Mouse (Mus musculus) cerebellum, adult 2 months (tissue): ENCODE results near the gene Prkd3.

Source experiments
- CTCF ChIP-seq: fragments of 200-500 bp; IDR thresholded peaks from 2 replicates; pipeline ENCODE4 v1.5.1; 2011; ENCODE audit warnings: low read depth, mild to moderate bottlenecking, control low read depth, low read length, moderate library complexity, borderline replicate concordance; ENCODE audit not compliant: insufficient read depth
- POLR2A ChIP-seq: fragments of 200-500 bp; IDR thresholded peaks from 2 replicates; pipeline ENCODE4 v1.6.1; 2011; ENCODE audit warnings: low read length, control low read depth, borderline replicate concordance; ENCODE audit not compliant: insufficient read depth

- TF ChIP-seq POLR2A (no peak), CTCF (no peak)
Observed at GRCm38 (mm10) chr17:79043705-79044104, 23.1 kb upstream of the Prkd3 start.
